Mouse (Mus musculus) limb, embryonic 15.5 days (tissue): ENCODE measurements around the gene Tead3. TPM values are rescaled to one million over a fixed set of nuclear protein-coding genes. Genes with fewer than 3 reads are reported as not detected.
A peak's percentile ranks its signal among the peaks of the same experiment; 100 is the strongest.

Experiments used
- ATAC-seq: fragments of 200-750 bp; cut with Nextera tagmentation; 2 replicates; pipeline ENCODE4 v1.8.0; 2017; ENCODE audit warnings: low read depth, moderate TSS enrichment; ENCODE audit not compliant: insufficient number of reproducible peaks, low FRiP score, low TSS enrichment
- H3K27ac ChIP-seq: fragments of 300-500 bp; sonication (generic); 2 replicates; pipeline ENCODE4 v1.5.1; 2015; ENCODE audit warnings: moderate library complexity, mild to moderate bottlenecking, inconsistent platforms
- H3K27me3 ChIP-seq: fragments of 300-500 bp; sonication (generic); 2 replicates; pipeline ENCODE4 v1.6.1; 2015; ENCODE audit warnings: inconsistent platforms
- H3K36me3 ChIP-seq: fragments of 300-500 bp; sonication (generic); 2 replicates; pipeline ENCODE4 v1.6.1; 2015; ENCODE audit warnings: inconsistent platforms
- H3K4me1 ChIP-seq: fragments of 300-500 bp; sonication (generic); 2 replicates; pipeline ENCODE4 v1.6.1; 2015; ENCODE audit warnings: inconsistent platforms
- H3K4me2 ChIP-seq: fragments of 300-500 bp; sonication (generic); 2 replicates; pipeline ENCODE4 v1.6.1; 2015; ENCODE audit warnings: mild to moderate bottlenecking, inconsistent platforms
- H3K4me3 ChIP-seq: fragments of 300-500 bp; sonication (generic); 2 replicates; pipeline ENCODE4 v1.5.1; 2015; ENCODE audit warnings: mild to moderate bottlenecking, inconsistent platforms
- H3K9ac ChIP-seq: fragments of 300-500 bp; sonication (generic); 2 replicates; pipeline ENCODE4 v1.6.1; 2015; ENCODE audit warnings: inconsistent platforms
- H3K9me3 ChIP-seq: fragments of 300-500 bp; sonication (generic); 2 replicates; pipeline ENCODE4 v1.6.1; 2016; ENCODE audit warnings: inconsistent platforms
- WGBS: fragments of 180-500 bp; shearing (Covaris S2); methylation state at CpG from one replicate; pipeline ENCODE4 v1.1.7; 2015; 5-methylcytosine and 5-hydroxymethylcytosine counted together
- polyA plus RNA-seq: library from polyadenylated mRNA; unstranded; fragments of >200 nt; fragmentation: Nextera tagmentation; extraction: Ambion mirVana; gene quantifications from 2 replicates; pipeline ENCODE4 v1.2.1, GENCODE M21; 2015

Tead3 gene
- polyA plus RNA-seq, 1 experiment from 2014 or later = 16.2 TPM

- H3K9ac ChIP-seq = no peak overlapping the region
- H3K4me2 ChIP-seq = no peak overlapping the region
- H3K4me3 ChIP-seq = no peak overlapping the region
- no peaks in the 10 kb centered on the region for H3K36me3 ChIP-seq
- no peaks in the 10 kb centered on the region for H3K9me3 ChIP-seq
- peaks cover 17% of the 10 kb centered on the region for H3K4me1 ChIP-seq
- ATAC-seq = no peak
- H3K27me3 ChIP-seq = peaks cover 8% of the 10 kb centered on the region; the same call in 1 of the 2 replicates
- WGBS = 81% methylated on average over 12 of the region's 12 CpGs
- H3K27ac ChIP-seq = no peak overlapping the region
Measured at GRCm38 (mm10) chr17:28355871-28356270, 5.3 kb upstream of the Tead3 start.

GRCm38 (mm10) chr17:28352018-28352417 lies 1.4 kb upstream of the Tead3 start:
- no peaks in the 10 kb centered on the region for H3K9me3 ChIP-seq
- no peaks in the 10 kb centered on the region for H3K36me3 ChIP-seq
- peak overlapping the region; percentile 67 for H3K4me2 ChIP-seq
- peak overlapping the region; percentile 99 for H3K27ac ChIP-seq
- peaks cover 37% of the 10 kb centered on the region for H3K4me1 ChIP-seq
- peak overlapping the region; percentile 88 for H3K4me3 ChIP-seq
- no peaks in the 10 kb centered on the region for H3K27me3 ChIP-seq
- no peak overlapping the region for H3K9ac ChIP-seq
- ATAC-seq = no peak
- WGBS = 29% methylated on average over 11 of the region's 11 CpGs

GRCm38 (mm10) chr17:28351353-28351890 lies 805 bp upstream of the Tead3 start:
- Histone ChIP-seq H3K9me3 (no peaks in the 10 kb centered on the region), H3K36me3 (no peaks in the 10 kb centered on the region), H3K4me3 (peak overlapping the region; percentile 88), H3K27ac (peak overlapping the region; percentile 99), H3K9ac (peak overlapping the region; percentile 68), H3K4me1 (peaks cover 43% of the 10 kb centered on the region), H3K4me2 (peak overlapping the region; percentile 67), H3K27me3 (no peaks in the 10 kb centered on the region)
- no peak for ATAC-seq
- WGBS = 1% methylated on average over 28 of the region's 29 CpGs

- no peaks in the 10 kb centered on the region for H3K9me3 ChIP-seq
- H3K27me3 ChIP-seq = no peaks in the 10 kb centered on the region
- H3K27ac ChIP-seq = peak overlapping the region; percentile 99
- peak overlapping the region; percentile 88 for H3K9ac ChIP-seq
- WGBS = under 1% methylated on average over 40 of the region's 54 CpGs
- ATAC-seq = no peak
- H3K36me3 ChIP-seq = no peaks in the 10 kb centered on the region
- peak overlapping the region; percentile 67 for H3K4me2 ChIP-seq
- H3K4me3 ChIP-seq = peak overlapping the region; percentile 88
- peaks cover 57% of the 10 kb centered on the region for H3K4me1 ChIP-seq
Measured at GRCm38 (mm10) chr17:28349901-28350465, 634 bp downstream of the Tead3 start.

GRCm38 (mm10) chr17:28349264-28349880 lies 1.2 kb downstream of the Tead3 start:
- H3K9me3 ChIP-seq = no peaks in the 10 kb centered on the region
- ATAC-seq = no peak
- peak overlapping the region; percentile 67 for H3K4me2 ChIP-seq
- H3K27ac ChIP-seq = peak overlapping the region; percentile 99
- H3K27me3 ChIP-seq = no peaks in the 10 kb centered on the region
- peak overlapping the region; percentile 88 for H3K9ac ChIP-seq
- 7% methylated on average over 11 of the region's 13 CpGs for WGBS
- H3K36me3 ChIP-seq = no peaks in the 10 kb centered on the region
- peaks cover 63% of the 10 kb centered on the region for H3K4me1 ChIP-seq
- H3K4me3 ChIP-seq = peak overlapping the region; percentile 88

GRCm38 (mm10) chr17:28348211-28348610 lies 2.4 kb downstream of the Tead3 start:
- H3K9ac ChIP-seq = peak overlapping the region; percentile 35
- H3K27ac ChIP-seq = peak overlapping the region; percentile 99
- H3K4me3 ChIP-seq = peak overlapping the region; percentile 88
- no peaks in the 10 kb centered on the region for H3K36me3 ChIP-seq
- 28% methylated on average over 6 of the region's 6 CpGs for WGBS
- peaks cover 72% of the 10 kb centered on the region for H3K4me1 ChIP-seq
- H3K27me3 ChIP-seq = no peaks in the 10 kb centered on the region
- H3K4me2 ChIP-seq = peak overlapping the region; percentile 67
- H3K9me3 ChIP-seq = no peaks in the 10 kb centered on the region
- no peak for ATAC-seq

GRCm38 (mm10) chr17:28347327-28347726 lies 3.3 kb downstream of the Tead3 start:
- H3K4me2 ChIP-seq = peak overlapping the region; percentile 67; the same call in 1 of the 2 replicates
- H3K9me3 ChIP-seq = no peaks in the 10 kb centered on the region
- 75% methylated on average over 10 of the region's 10 CpGs for WGBS
- no peaks in the 10 kb centered on the region for H3K36me3 ChIP-seq
- no peak overlapping the region for H3K9ac ChIP-seq
- H3K4me3 ChIP-seq = no peak overlapping the region
- H3K27ac ChIP-seq = peak overlapping the region; percentile 60
- H3K4me1 ChIP-seq = peaks cover 81% of the 10 kb centered on the region
- no peak for ATAC-seq
- H3K27me3 ChIP-seq = no peaks in the 10 kb centered on the region

GRCm38 (mm10) chr17:28345882-28346281 lies 4.7 kb downstream of the Tead3 start:
- 0 out of 2 replicates have a peak overlapping the region, but pooled peaks have one; percentile 8 for H3K9ac ChIP-seq
- no peaks in the 10 kb centered on the region for H3K27me3 ChIP-seq
- H3K36me3 ChIP-seq = no peaks in the 10 kb centered on the region
- H3K9me3 ChIP-seq = no peaks in the 10 kb centered on the region
- H3K4me3 ChIP-seq = peak overlapping the region; percentile 12
- peaks cover 84% of the 10 kb centered on the region for H3K4me1 ChIP-seq
- under 1% methylated on average over 10 of the region's 10 CpGs for WGBS
- H3K27ac ChIP-seq = peak overlapping the region; percentile 81
- peak overlapping the region; percentile 43 for H3K4me2 ChIP-seq
- peak; percentile 9; the same call in 1 of the 2 replicates for ATAC-seq

GRCm38 (mm10) chr17:28345271-28345721 lies 5.3 kb downstream of the Tead3 start:
- Histone ChIP-seq H3K36me3 (peaks cover 2% of the 10 kb centered on the region; the same call in 1 of the 2 replicates), H3K4me2 (peak overlapping the region; percentile 43), H3K9ac (no peak overlapping the region), H3K27ac (peak overlapping the region; percentile 81), H3K4me3 (peak overlapping the region; percentile 12), H3K27me3 (no peaks in the 10 kb centered on the region), H3K9me3 (no peaks in the 10 kb centered on the region), H3K4me1 (peaks cover 90% of the 10 kb centered on the region)
- WGBS = 12% methylated on average over 8 of the region's 8 CpGs
- ATAC-seq = no peak

GRCm38 (mm10) chr17:28344670-28345069 lies 5.9 kb downstream of the Tead3 start:
- H3K4me2 ChIP-seq = peak overlapping the region; percentile 43
- H3K9ac ChIP-seq = no peak overlapping the region
- H3K27ac ChIP-seq = peak overlapping the region; percentile 81
- peaks cover 8% of the 10 kb centered on the region for H3K36me3 ChIP-seq
- no peak for ATAC-seq
- H3K9me3 ChIP-seq = no peaks in the 10 kb centered on the region
- WGBS = 50% methylated on average over 3 of the region's 3 CpGs
- H3K4me1 ChIP-seq = peaks cover 94% of the 10 kb centered on the region
- H3K27me3 ChIP-seq = no peaks in the 10 kb centered on the region
- no peak overlapping the region for H3K4me3 ChIP-seq

- H3K27me3 ChIP-seq = no peaks in the 10 kb centered on the region
- H3K36me3 ChIP-seq = peaks cover 14% of the 10 kb centered on the region
- no peak for ATAC-seq
- whole genome bisulfite sequencing = 18% methylated on average over 4 of the region's 4 CpGs
- peaks cover 92% of the 10 kb centered on the region for H3K4me1 ChIP-seq
- H3K4me3 ChIP-seq = no peak overlapping the region
- H3K27ac ChIP-seq = peak overlapping the region; percentile 81
- H3K9me3 ChIP-seq = no peaks in the 10 kb centered on the region
- no peak overlapping the region for H3K9ac ChIP-seq
- H3K4me2 ChIP-seq = no peak overlapping the region; the same call in 1 of the 2 replicates
Measured at GRCm38 (mm10) chr17:28344050-28344607, 6.5 kb downstream of the Tead3 start.

- peaks cover 41% of the 10 kb centered on the region for H3K36me3 ChIP-seq
- H3K4me2 ChIP-seq = peak overlapping the region; percentile 51
- H3K27me3 ChIP-seq = no peaks in the 10 kb centered on the region
- peak overlapping the region; percentile 81 for H3K27ac ChIP-seq
- peak overlapping the region; percentile 27 for H3K4me3 ChIP-seq
- no peaks in the 10 kb centered on the region for H3K9me3 ChIP-seq
- WGBS = 5% methylated on average over 26 of the region's 26 CpGs
- peak; percentile 73 for ATAC-seq
- H3K4me1 ChIP-seq = peaks cover 70% of the 10 kb centered on the region
- H3K9ac ChIP-seq = 0 out of 2 replicates have a peak overlapping the region, but pooled peaks have one; percentile 15
Measured at GRCm38 (mm10) chr17:28341091-28341490, 9.5 kb downstream of the Tead3 start.
